ENCODE assay signal across 8 mouse cellular contexts in genomic region chr6:21949771-21950448, GRCm38 (mm10). TPM values are rescaled to one million over a fixed set of nuclear protein-coding genes. Genes with fewer than 3 reads are reported as not detected.
DNase-seq lines count a peak whose midpoint lies in the region; ATAC-seq and TF ChIP-seq lines count a peak whose summit lies in the region.

No protein-coding gene starts in this region.

- WGBS in forebrain, postnatal 0 days: 2% methylated on average over 62 of the region's 68 CpGs
- WGBS in lung, embryonic 16.5 days: under 1% methylated on average over 51 of the region's 68 CpGs

- H3K4me2 ChIP-seq in forebrain, postnatal 0 days (ENCODE audit: low read depth): peak overlapping the region; percentile 66
- H3K4me2 ChIP-seq in lung, embryonic 16.5 days (ENCODE audit: low read depth, low read length): peak overlapping the region; percentile 66

- no peaks in the 10 kb centered on the region for H3K27me3 ChIP-seq in G1E (ENCODE audit: insufficient read depth, low read length)
- H3K27me3 ChIP-seq in forebrain, postnatal 0 days (ENCODE audit: insufficient read depth, low read length): no peaks in the 10 kb centered on the region
- no peaks in the 10 kb centered on the region for H3K27me3 ChIP-seq in lung, embryonic 16.5 days (ENCODE audit: control insufficient read depth, insufficient read depth, low read depth, low read length)

- peaks cover 28% of the 10 kb centered on the region for H3K36me3 ChIP-seq in G1E (replicated peaks)
- peaks cover 4% of the 10 kb centered on the region for H3K36me3 ChIP-seq in forebrain, postnatal 0 days (ENCODE audit: insufficient read depth)
- H3K36me3 ChIP-seq in lung, embryonic 16.5 days (ENCODE audit: control insufficient read depth, insufficient read depth, low read length): peaks cover 7% of the 10 kb centered on the region; the same call in 1 of the 2 replicates

- H3K4me1 ChIP-seq in G1E (ENCODE audit: insufficient read depth, low read depth, low read length): peaks cover 14% of the 10 kb centered on the region
- peaks cover 5% of the 10 kb centered on the region for H3K4me1 ChIP-seq in forebrain, postnatal 0 days (ENCODE audit: insufficient read depth)
- peaks cover 6% of the 10 kb centered on the region for H3K4me1 ChIP-seq in lung, embryonic 16.5 days (replicated peaks; ENCODE audit: control insufficient read depth, insufficient read depth, low read length)

- H3K9me3 ChIP-seq in G1E (replicated peaks): no peaks in the 10 kb centered on the region
- H3K9me3 ChIP-seq in forebrain, postnatal 0 days (ENCODE audit: low read length): no peaks in the 10 kb centered on the region
- no peaks in the 10 kb centered on the region for H3K9me3 ChIP-seq in lung, embryonic 16.5 days (ENCODE audit: control insufficient read depth, low read length)

- ATAC-seq in G1E (ENCODE audit: extremely low read depth, insufficient number of reproducible peaks, low FRiP score, poor library complexity, severe bottlenecking): peak; percentile 77
- ATAC-seq in forebrain, postnatal 0 days: peak; percentile 94
- peak; percentile 84 to 89 for ATAC-seq in hematopoietic stem cell, adult 5-6 weeks (replicated peaks in 1 of 2; ENCODE audit: insufficient read depth in 1 of 2, low FRiP score in 2 of 2, low TSS enrichment in 1 of 2, low read depth in 1 of 2, poor library complexity in 2 of 2, severe bottlenecking in 2 of 2)
- peak; percentile 97 for ATAC-seq in lung, embryonic 16.5 days (ENCODE audit: low read depth)

- no peak for TF ChIP-seq CTCF in G1E (IDR thresholded peaks at IDR 0.05; ENCODE audit: low read depth, low read length)
- TF ChIP-seq CTCF in forebrain, postnatal 0 days (IDR thresholded peaks at IDR 0.05; ENCODE audit: low read depth): peak; percentile 44

- H3K27ac ChIP-seq in forebrain, postnatal 0 days (ENCODE audit: low read depth, low read length): peak overlapping the region; percentile 100
- H3K27ac ChIP-seq in lung, embryonic 16.5 days (ENCODE audit: low read length): peak overlapping the region; percentile 99

- peak overlapping the region; percentile 90 for H3K4me3 ChIP-seq in G1E (ENCODE audit: low read depth, low read length)
- peak overlapping the region; percentile 77 for H3K4me3 ChIP-seq in forebrain, postnatal 0 days (ENCODE audit: low read depth, low read length)
- H3K4me3 ChIP-seq in lung, embryonic 16.5 days (ENCODE audit: low read length): peak overlapping the region; percentile 75

- peak; percentile 57 for DNase-seq in G1E (ENCODE audit: low spot score)
- DNase-seq in cerebellum, adult 18-20 months: peak; percentile 98 to 99
- DNase-seq in forebrain, postnatal 0 days: peak; percentile 97
- peak; percentile 95 for DNase-seq in layer of hippocampus, adult 9-10 months (ENCODE audit: low spot score)
- peak; percentile 83 for DNase-seq in ovary, postnatal 10 days (ENCODE audit: low spot score)
- peak; percentile 95 to 96 for DNase-seq in thymus, postnatal 10 days (ENCODE audit: low spot score in 2 of 2)

- peak overlapping the region; percentile 79 for H3K9ac ChIP-seq in forebrain, postnatal 0 days
- peak overlapping the region; percentile 91 for H3K9ac ChIP-seq in lung, embryonic 16.5 days (ENCODE audit: low read length)

RNA-seq across cellular contexts. Expression of gene Ing3, which starts 0.5 kb away (rescaled TPM):
- total RNA-seq in G1E (2014; fragmentation: Nextera tagmentation) (27.0 and 30.6 TPM in 2 replicates), G1E (2017) (15.2 and 18.1 TPM in 2 replicates)
- 8.7 and 12.5 TPM in 2 replicates for polyA plus RNA-seq in G1E (2012)
- total RNA-seq in forebrain, postnatal 0 days (2014; rRNA removed): 18.2 and 25.7 TPM in 2 replicates
- polyA plus RNA-seq in forebrain, postnatal 0 days (2015; fragmentation: Nextera tagmentation; extraction: Ambion mirVana): 42.0 and 43.5 TPM in 2 replicates
- 47.6 and 48.2 TPM in 2 replicates for total RNA-seq in hematopoietic stem cell, adult 5-6 weeks (2017)
- polyA plus RNA-seq in lung, embryonic 16.5 days (2015; fragmentation: Nextera tagmentation; extraction: Ambion mirVana): 58.0 and 64.2 TPM in 2 replicates

RNA-seq across cellular contexts. Expression of gene Cped1, which starts 35.8 kb away (rescaled TPM):
- total RNA-seq in G1E (2014; fragmentation: Nextera tagmentation) (not detected in 2 replicates), G1E (2017) (0.17 and 0.22 TPM in 2 replicates)
- not detected in 2 replicates for polyA plus RNA-seq in G1E (2012)
- 3.9 and 6.5 TPM in 2 replicates for total RNA-seq in forebrain, postnatal 0 days (2014; rRNA removed)
- 2.4 and 2.5 TPM in 2 replicates for polyA plus RNA-seq in forebrain, postnatal 0 days (2015; fragmentation: Nextera tagmentation; extraction: Ambion mirVana)
- total RNA-seq in hematopoietic stem cell, adult 5-6 weeks (2017): 1.8 and 2.8 TPM in 2 replicates
- 21.9 and 22.1 TPM in 2 replicates for polyA plus RNA-seq in lung, embryonic 16.5 days (2015; fragmentation: Nextera tagmentation; extraction: Ambion mirVana)

Comparison
In these comparisons a context has a peak if more than half of its experiments do, and no peak if none do; other contexts are left out.
1. Peak in every context shown above with its lines: DNase-seq, ATAC-seq, H3K4me3 ChIP-seq and H3K27ac ChIP-seq.